Mouse (Mus musculus) limb, embryonic 10.5 days (tissue): ENCODE measurements at regions not wholly inside any gene's neighbourhood (a gene's known extent, or its start where the extent isn't known, plus 50 kb on each side); places are given as distances from the start of the nearest gene placed in this dataset.

Experiments used
- DNase-seq: peaks from one replicate; pipeline ENCODE4 v3.0.0-alpha.2; 2017; ENCODE audit warnings: low spot score
- H3K27ac ChIP-seq: fragments of 300-500 bp; sonication (generic); 2 replicates; pipeline ENCODE4 v1.5.1; 2016; ENCODE audit warnings: mild to moderate bottlenecking
- H3K27me3 ChIP-seq: fragments of 300-500 bp; sonication (generic); 2 replicates; pipeline ENCODE4 v1.6.1; 2016; ENCODE audit warnings: low read depth, mild to moderate bottlenecking; ENCODE audit not compliant: poor library complexity, severe bottlenecking
- H3K36me3 ChIP-seq: fragments of 300-500 bp; sonication (generic); 2 replicates; pipeline ENCODE4 v1.6.1; 2016; ENCODE audit warnings: mild to moderate bottlenecking, moderate library complexity
- H3K4me1 ChIP-seq: fragments of 300-500 bp; sonication (generic); 2 replicates; pipeline ENCODE4 v1.6.1; 2016
- H3K4me3 ChIP-seq: fragments of 300-500 bp; sonication (generic); 2 replicates; pipeline ENCODE4 v1.5.1; 2016; ENCODE audit warnings: mild to moderate bottlenecking, moderate library complexity
- H3K9me3 ChIP-seq: fragments of 300-500 bp; sonication (generic); replicated peaks from 2 replicates; pipeline ENCODE4 v1.6.1; 2016; ENCODE audit warnings: mild to moderate bottlenecking
- WGBS: fragments of 180-500 bp; shearing (Covaris S2); methylation state at CpG from one replicate; pipeline ENCODE4 v1.1.7; 2016; 5-methylcytosine and 5-hydroxymethylcytosine counted together

- no peak for DNase-seq
- H3K9me3 ChIP-seq, result no peaks in the 10 kb centered on the region
- 70% methylated on average over 1 of the region's 1 CpGs for WGBS
- no peak overlapping the region for H3K4me3 ChIP-seq
- peaks cover 4% of the 10 kb centered on the region; the same call in 1 of the 2 replicates for H3K4me1 ChIP-seq
- H3K27me3 ChIP-seq, result no peaks in the 10 kb centered on the region
- no peaks in the 10 kb centered on the region for H3K36me3 ChIP-seq
- no peak overlapping the region for H3K27ac ChIP-seq
These were observed 53.9 kb upstream of the Rasgef1b start for GRCm38 (mm10) chr5:99782806-99783205.

GRCm38 (mm10) chr5:99785850-99786249 is 57.0 kb upstream of the Rasgef1b start:
- WGBS, result 90% methylated on average over 9 of the region's 9 CpGs
- no peaks in the 10 kb centered on the region for H3K27me3 ChIP-seq
- H3K27ac ChIP-seq, result no peak overlapping the region
- H3K4me3 ChIP-seq, result no peak overlapping the region
- H3K9me3 ChIP-seq, result no peaks in the 10 kb centered on the region
- no peaks in the 10 kb centered on the region for H3K36me3 ChIP-seq
- H3K4me1 ChIP-seq, result peaks cover 4% of the 10 kb centered on the region; the same call in 1 of the 2 replicates
- no peak for DNase-seq

DNA sequence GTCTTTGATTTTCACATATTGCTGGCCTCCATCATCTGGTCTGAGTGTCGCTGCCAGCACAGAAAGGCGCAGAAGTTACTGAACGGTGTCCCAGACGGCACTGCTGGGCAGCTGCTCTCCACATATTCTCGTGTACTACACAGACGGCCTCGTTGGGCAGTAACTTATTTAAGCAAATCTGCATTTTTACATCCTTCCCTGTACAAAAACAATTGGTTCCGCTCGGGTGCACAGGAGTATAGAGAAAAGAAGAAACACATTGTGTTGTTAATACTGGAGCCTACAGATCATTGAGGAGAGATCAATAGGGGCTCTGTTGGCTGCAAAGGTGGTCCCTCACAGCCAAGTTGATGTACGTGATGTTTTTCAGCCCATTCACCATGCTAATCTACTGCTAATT is 58.4 kb upstream of the Rasgef1b start:
- Histone ChIP-seq H3K27ac (no peak overlapping the region), H3K9me3 (no peaks in the 10 kb centered on the region), H3K4me3 (no peak overlapping the region), H3K4me1 (peaks cover under 1% of the 10 kb centered on the region; the same call in 1 of the 2 replicates), H3K36me3 (no peaks in the 10 kb centered on the region), H3K27me3 (no peaks in the 10 kb centered on the region)
- 89% methylated on average over 10 of the region's 10 CpGs for WGBS
- no peak for DNase-seq

GRCm38 (mm10) chr5:99787665-99788366 is 59.0 kb upstream of the Rasgef1b start:
- H3K27ac ChIP-seq, result no peak overlapping the region
- H3K36me3 ChIP-seq, result no peaks in the 10 kb centered on the region
- H3K4me1 ChIP-seq, result no peaks in the 10 kb centered on the region
- no peak for DNase-seq
- no peaks in the 10 kb centered on the region for H3K27me3 ChIP-seq
- WGBS, result 86% methylated on average over 3 of the region's 3 CpGs
- no peak overlapping the region for H3K4me3 ChIP-seq
- H3K9me3 ChIP-seq, result no peaks in the 10 kb centered on the region

GRCm38 (mm10) chr5:99790733-99791132 is 61.9 kb upstream of the Rasgef1b start:
- Histone ChIP-seq H3K36me3 (no peaks in the 10 kb centered on the region), H3K4me1 (no peaks in the 10 kb centered on the region), H3K4me3 (no peak overlapping the region), H3K27ac (no peak overlapping the region), H3K27me3 (no peaks in the 10 kb centered on the region), H3K9me3 (no peaks in the 10 kb centered on the region)
- 87% methylated on average over 5 of the region's 5 CpGs for WGBS
- DNase-seq, result no peak

GRCm38 (mm10) chr5:99800543-99800942 is 71.7 kb upstream of the Rasgef1b start:
- H3K9me3 ChIP-seq, result no peaks in the 10 kb centered on the region
- peaks cover 4% of the 10 kb centered on the region; the same call in 1 of the 2 replicates for H3K27me3 ChIP-seq
- no peaks in the 10 kb centered on the region for H3K36me3 ChIP-seq
- H3K4me3 ChIP-seq, result no peak overlapping the region
- no peak overlapping the region for H3K27ac ChIP-seq
- no peaks in the 10 kb centered on the region for H3K4me1 ChIP-seq
- WGBS, result 89% methylated on average over 8 of the region's 8 CpGs
- DNase-seq, result peak; percentile 25

- no peaks in the 10 kb centered on the region for H3K4me1 ChIP-seq
- 92% methylated on average over 13 of the region's 13 CpGs for WGBS
- peaks cover 4% of the 10 kb centered on the region; the same call in 1 of the 2 replicates for H3K27me3 ChIP-seq
- H3K27ac ChIP-seq, result no peak overlapping the region
- H3K4me3 ChIP-seq, result no peak overlapping the region
- H3K9me3 ChIP-seq, result no peaks in the 10 kb centered on the region
- DNase-seq, result peak; percentile 7
- no peaks in the 10 kb centered on the region for H3K36me3 ChIP-seq
These were observed 73.1 kb upstream of the Rasgef1b start for GRCm38 (mm10) chr5:99801791-99802450.

- DNase-seq, result no peak
- WGBS, result 80% methylated on average over 6 of the region's 6 CpGs
- peaks cover 11% of the 10 kb centered on the region for H3K4me1 ChIP-seq
These were observed 79.2 kb upstream of the Vamp9 start for GRCm38 (mm10) chr5:99826861-99827260.

DNA sequence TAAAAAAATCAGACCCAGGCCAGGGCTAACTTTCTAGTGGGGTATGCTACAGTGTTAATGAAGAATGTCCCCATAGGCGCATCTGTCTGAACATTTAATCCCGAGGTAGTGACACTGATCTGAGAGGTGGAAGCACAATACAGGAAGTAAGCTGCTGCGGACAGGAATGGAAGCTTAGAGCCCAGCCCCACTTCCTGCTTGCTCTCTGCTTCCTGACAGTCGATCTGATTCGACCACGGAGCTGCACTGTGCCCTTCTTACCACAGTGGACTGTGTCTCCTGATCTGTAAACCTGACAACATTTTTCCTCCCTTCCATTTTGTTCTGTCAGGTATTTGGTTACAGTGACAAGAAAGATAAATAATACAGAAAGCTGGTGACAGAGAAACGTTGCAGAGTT is 77.5 kb upstream of the Vamp9 start:
- WGBS, result 70% methylated on average over 7 of the region's 7 CpGs
- no peak for DNase-seq
- Histone ChIP-seq H3K4me3 (no peak overlapping the region), H3K27ac (peak overlapping the region; percentile 56; the same call in 1 of the 2 replicates), H3K4me1 (peaks cover 4% of the 10 kb centered on the region; the same call in 1 of the 2 replicates), H3K9me3 (no peaks in the 10 kb centered on the region), H3K36me3 (no peaks in the 10 kb centered on the region), H3K27me3 (no peaks in the 10 kb centered on the region)

More at GRCm38 (mm10) chr5:99826861-99827260, 79.2 kb upstream of the Vamp9 start:
- H3K36me3 ChIP-seq, result no peaks in the 10 kb centered on the region
- no peak overlapping the region for H3K27ac ChIP-seq
- no peak overlapping the region for H3K4me3 ChIP-seq
- no peaks in the 10 kb centered on the region for H3K27me3 ChIP-seq
- no peaks in the 10 kb centered on the region for H3K9me3 ChIP-seq

DNA sequence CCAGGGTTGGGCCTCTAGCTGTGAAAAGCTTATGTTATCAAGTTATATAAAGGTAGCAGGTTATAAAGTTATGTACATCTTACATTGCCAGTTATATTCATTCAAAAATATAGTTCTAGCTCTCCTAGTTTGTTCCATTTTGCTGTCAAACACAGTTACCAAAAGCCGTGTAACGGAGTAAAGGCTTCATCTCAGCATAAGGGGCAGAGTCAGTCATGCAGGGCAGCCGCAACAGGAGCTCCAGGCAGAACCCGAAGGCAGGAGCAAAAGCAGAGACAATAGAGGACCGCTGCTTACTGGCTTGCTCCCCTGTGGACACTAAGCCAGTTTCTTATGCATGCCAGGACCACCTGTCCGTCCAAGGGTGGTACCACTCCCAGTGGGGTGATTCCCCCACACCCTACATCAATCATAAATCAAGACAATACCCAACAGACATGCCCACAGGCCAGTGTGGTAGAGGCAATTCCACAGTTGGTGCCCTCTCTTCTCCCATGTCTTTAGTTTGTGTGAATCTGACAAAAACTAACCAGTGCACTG is 67.7 kb upstream of the Vamp9 start:
- DNase-seq, result no peak
- Histone ChIP-seq H3K4me3 (no peak overlapping the region), H3K36me3 (no peaks in the 10 kb centered on the region), H3K4me1 (0 out of 2 replicates have a peak, but pooled peaks cover 3% of the 10 kb centered on the region), H3K27ac (no peak overlapping the region), H3K27me3 (no peaks in the 10 kb centered on the region), H3K9me3 (no peaks in the 10 kb centered on the region)
- WGBS, result 84% methylated on average over 6 of the region's 6 CpGs

GRCm38 (mm10) chr5:99839661-99840060 is 66.4 kb upstream of the Vamp9 start:
- whole genome bisulfite sequencing, result 96% methylated on average over 11 of the region's 11 CpGs
- no peaks in the 10 kb centered on the region for H3K36me3 ChIP-seq

GRCm38 (mm10) chr5:99840884-99841283 is 65.2 kb upstream of the Vamp9 start:
- no peak overlapping the region for H3K4me3 ChIP-seq
- no peak overlapping the region for H3K27ac ChIP-seq
- H3K9me3 ChIP-seq, result no peaks in the 10 kb centered on the region
- DNase-seq, result no peak
- no peaks in the 10 kb centered on the region for H3K27me3 ChIP-seq
- no peaks in the 10 kb centered on the region for H3K36me3 ChIP-seq
- 91% methylated on average over 9 of the region's 9 CpGs for WGBS
- H3K4me1 ChIP-seq, result 0 out of 2 replicates have a peak, but pooled peaks cover 3% of the 10 kb centered on the region

More at GRCm38 (mm10) chr5:99839661-99840060, 66.4 kb upstream of the Vamp9 start:
- Histone ChIP-seq H3K27ac (no peak overlapping the region), H3K4me3 (no peak overlapping the region), H3K4me1 (0 out of 2 replicates have a peak, but pooled peaks cover 3% of the 10 kb centered on the region), H3K9me3 (no peaks in the 10 kb centered on the region), H3K27me3 (no peaks in the 10 kb centered on the region)
- no peak for DNase-seq
